Mouse (Mus musculus) limb, embryonic 15.5 days (tissue): ENCODE measurements at regions not wholly inside any gene's neighbourhood (a gene's known extent, or its start where the extent isn't known, plus 50 kb on each side); places are given as distances from the start of the nearest gene placed in this dataset.

Experiments
- ATAC-seq: fragments of 200-750 bp; cut with Nextera tagmentation; 2 replicates; pipeline ENCODE4 v1.8.0; 2017; ENCODE audit warnings: low read depth, moderate TSS enrichment; ENCODE audit not compliant: insufficient number of reproducible peaks, low FRiP score, low TSS enrichment
- H3K27ac ChIP-seq: fragments of 300-500 bp; sonication (generic); 2 replicates; pipeline ENCODE4 v1.5.1; 2015; ENCODE audit warnings: moderate library complexity, mild to moderate bottlenecking, inconsistent platforms
- H3K27me3 ChIP-seq: fragments of 300-500 bp; sonication (generic); 2 replicates; pipeline ENCODE4 v1.6.1; 2015; ENCODE audit warnings: inconsistent platforms
- H3K36me3 ChIP-seq: fragments of 300-500 bp; sonication (generic); 2 replicates; pipeline ENCODE4 v1.6.1; 2015; ENCODE audit warnings: inconsistent platforms
- H3K4me1 ChIP-seq: fragments of 300-500 bp; sonication (generic); 2 replicates; pipeline ENCODE4 v1.6.1; 2015; ENCODE audit warnings: inconsistent platforms
- H3K4me2 ChIP-seq: fragments of 300-500 bp; sonication (generic); 2 replicates; pipeline ENCODE4 v1.6.1; 2015; ENCODE audit warnings: mild to moderate bottlenecking, inconsistent platforms
- H3K4me3 ChIP-seq: fragments of 300-500 bp; sonication (generic); 2 replicates; pipeline ENCODE4 v1.5.1; 2015; ENCODE audit warnings: mild to moderate bottlenecking, inconsistent platforms
- H3K9ac ChIP-seq: fragments of 300-500 bp; sonication (generic); 2 replicates; pipeline ENCODE4 v1.6.1; 2015; ENCODE audit warnings: inconsistent platforms
- H3K9me3 ChIP-seq: fragments of 300-500 bp; sonication (generic); 2 replicates; pipeline ENCODE4 v1.6.1; 2016; ENCODE audit warnings: inconsistent platforms
- WGBS: fragments of 180-500 bp; shearing (Covaris S2); methylation state at CpG from one replicate; pipeline ENCODE4 v1.1.7; 2015; 5-methylcytosine and 5-hydroxymethylcytosine counted together

- ATAC-seq = no peak
- no peak overlapping the region for H3K27ac ChIP-seq
- no peak overlapping the region for H3K4me2 ChIP-seq
- WGBS = 89% methylated on average over 3 of the region's 3 CpGs
- H3K4me1 ChIP-seq = no peaks in the 10 kb centered on the region
- no peaks in the 10 kb centered on the region for H3K27me3 ChIP-seq
- H3K36me3 ChIP-seq = no peaks in the 10 kb centered on the region
- H3K9ac ChIP-seq = no peak overlapping the region
- no peaks in the 10 kb centered on the region for H3K9me3 ChIP-seq
- H3K4me3 ChIP-seq = no peak overlapping the region
Measured at GRCm38 (mm10) chr15:56604266-56604665, 873.2 kb downstream of the Slc22a22 start.

- Histone ChIP-seq H3K9me3 (no peaks in the 10 kb centered on the region), H3K9ac (no peak overlapping the region), H3K36me3 (no peaks in the 10 kb centered on the region), H3K27ac (no peak overlapping the region), H3K4me3 (no peak overlapping the region), H3K27me3 (no peaks in the 10 kb centered on the region), H3K4me2 (no peak overlapping the region), H3K4me1 (no peaks in the 10 kb centered on the region)
- ATAC-seq = no peak
- WGBS = 57% methylated on average over 4 of the region's 4 CpGs
Measured at GRCm38 (mm10) chr15:56592656-56593055, 884.8 kb downstream of the Slc22a22 start.

- Histone ChIP-seq H3K4me2 (no peak overlapping the region), H3K4me1 (no peaks in the 10 kb centered on the region), H3K9me3 (no peaks in the 10 kb centered on the region), H3K36me3 (no peaks in the 10 kb centered on the region), H3K27me3 (no peaks in the 10 kb centered on the region), H3K4me3 (no peak overlapping the region), H3K9ac (no peak overlapping the region), H3K27ac (no peak overlapping the region)
- no peak for ATAC-seq
- 35% methylated on average over 3 of the region's 3 CpGs for WGBS
Measured at GRCm38 (mm10) chr15:56580745-56581515, 896.5 kb downstream of the Slc22a22 start.

GRCm38 (mm10) chr15:56563192-56563591 is 914.2 kb downstream of the Slc22a22 start:
- no peak overlapping the region for H3K27ac ChIP-seq
- WGBS = 27% methylated on average over 2 of the region's 2 CpGs
- no peak overlapping the region for H3K4me3 ChIP-seq
- no peaks in the 10 kb centered on the region for H3K27me3 ChIP-seq
- no peaks in the 10 kb centered on the region for H3K36me3 ChIP-seq
- no peak overlapping the region for H3K9ac ChIP-seq
- H3K9me3 ChIP-seq = no peaks in the 10 kb centered on the region
- no peak overlapping the region for H3K4me2 ChIP-seq
- ATAC-seq = 0 out of 2 replicates have a peak, but pooled peaks have one; percentile 65
- no peaks in the 10 kb centered on the region for H3K4me1 ChIP-seq

- Histone ChIP-seq H3K9ac (no peak overlapping the region), H3K27ac (no peak overlapping the region; the same call in 1 of the 2 replicates), H3K4me1 (no peaks in the 10 kb centered on the region), H3K4me3 (no peak overlapping the region), H3K27me3 (no peaks in the 10 kb centered on the region), H3K9me3 (no peaks in the 10 kb centered on the region), H3K4me2 (no peak overlapping the region), H3K36me3 (no peaks in the 10 kb centered on the region)
- 38% methylated on average over 1 of the region's 1 CpGs for WGBS
- ATAC-seq = no peak
Measured at GRCm38 (mm10) chr15:56562785-56563184, 914.6 kb downstream of the Slc22a22 start.

- Histone ChIP-seq H3K27ac (no peak overlapping the region), H3K4me1 (no peaks in the 10 kb centered on the region), H3K27me3 (no peaks in the 10 kb centered on the region), H3K9ac (no peak overlapping the region), H3K9me3 (no peaks in the 10 kb centered on the region), H3K36me3 (no peaks in the 10 kb centered on the region), H3K4me2 (no peak overlapping the region), H3K4me3 (no peak overlapping the region)
- WGBS = 85% methylated on average over 2 of the region's 2 CpGs
- no peak for ATAC-seq
Measured at GRCm38 (mm10) chr15:56562143-56562542, 915.3 kb downstream of the Slc22a22 start.

GRCm38 (mm10) chr15:56554386-56554785 is 923.0 kb downstream of the Slc22a22 start:
- Histone ChIP-seq H3K4me3 (no peak overlapping the region), H3K4me1 (no peaks in the 10 kb centered on the region), H3K4me2 (no peak overlapping the region), H3K9ac (no peak overlapping the region), H3K9me3 (no peaks in the 10 kb centered on the region), H3K27ac (no peak overlapping the region), H3K27me3 (no peaks in the 10 kb centered on the region), H3K36me3 (no peaks in the 10 kb centered on the region)
- ATAC-seq = no peak
- 70% methylated on average over 3 of the region's 3 CpGs for WGBS

GRCm38 (mm10) chr15:56553851-56554250 is 923.6 kb downstream of the Slc22a22 start:
- H3K4me2 ChIP-seq = no peak overlapping the region
- H3K36me3 ChIP-seq = no peaks in the 10 kb centered on the region
- H3K4me1 ChIP-seq = no peaks in the 10 kb centered on the region
- no peaks in the 10 kb centered on the region for H3K9me3 ChIP-seq
- no peak overlapping the region for H3K4me3 ChIP-seq
- H3K27me3 ChIP-seq = no peaks in the 10 kb centered on the region
- no peak overlapping the region for H3K9ac ChIP-seq
- ATAC-seq = no peak
- no peak overlapping the region for H3K27ac ChIP-seq
- WGBS = 64% methylated on average over 1 of the region's 1 CpGs

GRCm38 (mm10) chr15:56531529-56531928 is 945.9 kb downstream of the Slc22a22 start:
- no peaks in the 10 kb centered on the region for H3K27me3 ChIP-seq
- H3K4me2 ChIP-seq = no peak overlapping the region
- H3K9ac ChIP-seq = no peak overlapping the region
- no peaks in the 10 kb centered on the region for H3K4me1 ChIP-seq
- WGBS = 25% methylated on average over 2 of the region's 2 CpGs
- H3K36me3 ChIP-seq = no peaks in the 10 kb centered on the region
- no peak overlapping the region for H3K27ac ChIP-seq
- H3K9me3 ChIP-seq = no peaks in the 10 kb centered on the region
- no peak overlapping the region for H3K4me3 ChIP-seq
- no peak for ATAC-seq

- Histone ChIP-seq H3K27me3 (no peaks in the 10 kb centered on the region), H3K9me3 (no peaks in the 10 kb centered on the region)
- 86% methylated on average over 1 of the region's 1 CpGs for WGBS
Measured at GRCm38 (mm10) chr15:56518379-56518778, 959.0 kb downstream of the Slc22a22 start.

GRCm38 (mm10) chr15:56516095-56516494 is 961.3 kb downstream of the Slc22a22 start:
- Histone ChIP-seq H3K9ac (no peak overlapping the region), H3K4me2 (no peak overlapping the region), H3K4me3 (no peak overlapping the region), H3K27ac (no peak overlapping the region), H3K9me3 (no peaks in the 10 kb centered on the region), H3K4me1 (no peaks in the 10 kb centered on the region), H3K27me3 (no peaks in the 10 kb centered on the region), H3K36me3 (no peaks in the 10 kb centered on the region)
- WGBS = 53% methylated on average over 2 of the region's 2 CpGs
- ATAC-seq = no peak

More at GRCm38 (mm10) chr15:56518379-56518778, 959.0 kb downstream of the Slc22a22 start:
- Histone ChIP-seq H3K4me2 (no peak overlapping the region), H3K9ac (no peak overlapping the region), H3K36me3 (no peaks in the 10 kb centered on the region), H3K27ac (no peak overlapping the region), H3K4me1 (no peaks in the 10 kb centered on the region), H3K4me3 (no peak overlapping the region)
- no peak for ATAC-seq

GRCm38 (mm10) chr15:56498774-56499173 is 978.7 kb downstream of the Slc22a22 start:
- Histone ChIP-seq H3K4me2 (no peak overlapping the region), H3K4me3 (no peak overlapping the region), H3K9ac (no peak overlapping the region), H3K27ac (no peak overlapping the region), H3K36me3 (no peaks in the 10 kb centered on the region), H3K27me3 (no peaks in the 10 kb centered on the region), H3K9me3 (no peaks in the 10 kb centered on the region), H3K4me1 (no peaks in the 10 kb centered on the region)
- no peak for ATAC-seq
- 65% methylated on average over 3 of the region's 3 CpGs for WGBS

- Histone ChIP-seq H3K4me1 (no peaks in the 10 kb centered on the region), H3K9me3 (no peaks in the 10 kb centered on the region), H3K4me3 (no peak overlapping the region), H3K9ac (no peak overlapping the region), H3K4me2 (no peak overlapping the region), H3K27ac (no peak overlapping the region), H3K27me3 (no peaks in the 10 kb centered on the region), H3K36me3 (no peaks in the 10 kb centered on the region)
- WGBS = 60% methylated on average over 4 of the region's 4 CpGs
- ATAC-seq = no peak
Measured at GRCm38 (mm10) chr15:56497757-56498156, 979.7 kb downstream of the Slc22a22 start.
